Mouse (Mus musculus): ENCODE measurements at regions not wholly inside any gene's neighbourhood (a gene's known extent, or its start where the extent isn't known, plus 50 kb on each side); places are given as distances from the start of the nearest gene placed in this dataset.
A peak's percentile ranks its signal among the peaks of the same experiment; 100 is the strongest.

- DNase-seq: no peak
These were observed 89.6 kb upstream of the Mdm1 start for GRCm38 (mm10) chr10:118052042-118052441.

GRCm38 (mm10) chr10:118052477-118052876 lies 89.1 kb upstream of the Mdm1 start:
- DNase-seq: no peak

- no peak for DNase-seq
These were observed 88.6 kb upstream of the Mdm1 start for GRCm38 (mm10) chr10:118053037-118053436.

- DNase-seq: peak; percentile 8
These were observed 84.8 kb upstream of the Mdm1 start for GRCm38 (mm10) chr10:118056789-118057271.

GRCm38 (mm10) chr10:118057516-118057915 lies 84.1 kb upstream of the Mdm1 start:
- DNase-seq: peak; percentile 23

- peak; percentile 66 for DNase-seq
These were observed 76.8 kb upstream of the Mdm1 start for GRCm38 (mm10) chr10:118064816-118065216.

GRCm38 (mm10) chr10:118076341-118076740 lies 65.3 kb upstream of the Mdm1 start:
- peak; percentile 2 for DNase-seq

- DNase-seq: no peak
These were observed 59.9 kb upstream of the Mdm1 start for GRCm38 (mm10) chr10:118081636-118082166.

GRCm38 (mm10) chr10:118083035-118083720 lies 58.4 kb upstream of the Mdm1 start:
- peak; percentile 61 for DNase-seq

GRCm38 (mm10) chr10:118083721-118084075 lies 57.9 kb upstream of the Mdm1 start:
- DNase-seq: peak; percentile 79

GRCm38 (mm10) chr10:118085046-118085983 lies 56.3 kb upstream of the Mdm1 start:
- no peak for DNase-seq

- DNase-seq: peak; percentile 39
These were observed 53.9 kb upstream of the Mdm1 start for GRCm38 (mm10) chr10:118087570-118088340.

GRCm38 (mm10) chr10:118088499-118088898 lies 53.1 kb upstream of the Mdm1 start:
- no peak for DNase-seq

- no peak for DNase-seq
These were observed 51.7 kb upstream of the Mdm1 start for GRCm38 (mm10) chr10:118089879-118090278.

GRCm38 (mm10) chr10:118091476-118091875 lies 50.1 kb upstream of the Mdm1 start:
- DNase-seq: peak; percentile 14
